Mouse (Mus musculus): ENCODE measurements around the gene Tpbpb.
"Not testable (repeated sequence)": the region's sequence is repeated elsewhere in the genome, so short reads cannot be mapped to it uniquely, and the experiment has no call there.

DNA sequence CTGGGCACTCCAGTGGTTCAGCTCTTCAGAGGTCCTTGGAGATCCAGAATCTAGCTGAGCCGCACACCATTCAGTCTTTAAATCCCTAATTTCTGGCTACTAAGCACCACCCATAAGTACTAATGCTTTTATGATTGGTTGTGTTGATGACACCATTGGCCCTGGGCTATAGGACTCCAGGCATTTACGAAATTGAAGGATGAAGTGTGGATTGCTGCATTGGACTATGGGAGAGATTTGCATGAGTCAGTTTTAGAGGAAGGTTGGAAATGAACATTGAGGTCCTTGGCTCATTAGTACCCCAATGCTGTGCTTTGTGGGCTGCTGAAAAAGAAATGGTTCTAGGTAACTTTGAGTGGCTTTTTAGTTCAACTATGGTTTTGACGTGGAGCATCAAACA lies 37.2 kb upstream of the Tpbpb start, which contains the start of gene Tpbpa:
- TF ChIP-seq CTCF (IDR thresholded peaks at IDR 0.05; ENCODE audit: low read depth, low read length); POLR2A (IDR thresholded peaks at IDR 0.05; ENCODE audit: borderline replicate concordance, low read depth, low read length): not testable (repeated sequence)
